Mouse (Mus musculus) liver, adult (tissue): Measurements from ENCODE around the gene Pitpnm2.

Experiments used
- GATA4 ChIP-seq: IDR thresholded peaks from 2 replicates; pipeline ENCODE4 v1.6.1; 2014; ENCODE audit warnings: mild to moderate bottlenecking, low read length; ENCODE audit not compliant: insufficient replicate concordance

Pitpnm2 gene

DNA sequence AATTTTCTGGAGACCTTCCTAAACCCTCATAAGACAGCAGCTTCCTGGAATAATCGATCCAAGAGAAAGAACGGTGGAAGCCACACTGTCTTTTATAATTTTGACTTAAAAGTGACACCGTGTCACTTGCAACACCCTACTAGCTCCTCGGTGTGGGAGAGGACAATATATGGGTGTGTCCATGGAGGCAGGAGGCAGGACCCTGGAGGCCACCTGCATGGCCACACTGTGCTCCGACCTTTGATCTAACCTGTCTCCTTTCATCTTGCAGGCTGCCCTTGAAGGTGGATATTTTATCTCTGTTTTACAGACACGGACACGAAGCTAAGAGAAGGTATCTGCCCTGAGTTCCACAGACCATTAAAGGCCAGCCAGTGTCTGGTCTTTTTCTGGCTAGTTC, 51.1 kb downstream of the Pitpnm2 start:
- no peak for TF ChIP-seq GATA4

DNA sequence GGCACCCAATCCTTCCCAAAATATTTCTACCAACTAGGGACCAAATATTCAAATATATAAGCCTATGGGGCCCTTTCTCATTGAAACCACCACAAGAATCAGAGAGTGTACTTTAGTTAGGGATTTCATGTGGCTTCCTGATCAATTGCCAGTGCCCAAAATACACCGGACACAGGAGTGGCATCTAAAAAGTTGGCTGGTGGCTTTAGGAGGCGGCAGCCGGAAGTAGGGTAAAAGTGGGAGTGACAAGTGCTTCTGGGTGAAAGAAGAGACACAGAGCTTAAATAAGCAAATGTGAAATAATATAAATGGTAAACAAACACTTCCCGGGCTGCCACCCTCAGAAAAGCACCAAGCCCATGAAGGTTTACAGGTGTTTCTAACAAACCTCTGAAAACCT, 53.5 kb downstream of the Pitpnm2 start:
- TF ChIP-seq GATA4: no peak

DNA sequence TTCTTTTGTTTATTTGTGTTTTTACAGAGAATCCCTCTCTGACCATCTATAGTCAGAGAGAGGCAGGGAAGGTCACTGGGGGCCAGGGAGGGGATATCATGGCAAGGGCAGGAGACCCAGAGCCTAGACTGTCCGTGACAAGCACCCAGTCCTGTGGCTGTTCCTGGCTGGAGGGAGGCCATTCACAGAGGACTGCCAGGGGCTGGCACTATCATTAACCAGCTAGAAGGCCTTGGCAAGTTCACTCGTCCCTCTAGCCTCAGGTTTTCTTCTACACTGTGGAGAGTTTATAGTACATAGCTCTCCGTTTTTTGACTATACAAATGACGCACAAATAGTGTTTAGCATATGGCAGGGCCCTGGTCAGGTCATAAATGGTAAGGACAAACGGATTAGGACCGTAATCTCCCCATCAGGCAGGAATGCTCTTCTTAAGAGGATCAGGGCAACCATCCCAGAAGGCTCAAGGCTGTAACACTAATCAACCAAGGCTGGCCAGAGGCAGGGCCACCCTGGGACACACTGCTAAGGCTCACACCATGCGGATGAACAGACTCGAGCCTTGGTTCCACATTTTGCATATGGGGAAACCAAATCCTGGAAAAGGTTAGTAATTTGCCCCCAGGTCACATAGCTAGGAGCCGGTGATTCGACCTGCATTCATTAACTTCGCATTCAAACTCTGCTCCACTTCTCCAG, 55.0 kb downstream of the Pitpnm2 start:
- no peak for TF ChIP-seq GATA4

DNA sequence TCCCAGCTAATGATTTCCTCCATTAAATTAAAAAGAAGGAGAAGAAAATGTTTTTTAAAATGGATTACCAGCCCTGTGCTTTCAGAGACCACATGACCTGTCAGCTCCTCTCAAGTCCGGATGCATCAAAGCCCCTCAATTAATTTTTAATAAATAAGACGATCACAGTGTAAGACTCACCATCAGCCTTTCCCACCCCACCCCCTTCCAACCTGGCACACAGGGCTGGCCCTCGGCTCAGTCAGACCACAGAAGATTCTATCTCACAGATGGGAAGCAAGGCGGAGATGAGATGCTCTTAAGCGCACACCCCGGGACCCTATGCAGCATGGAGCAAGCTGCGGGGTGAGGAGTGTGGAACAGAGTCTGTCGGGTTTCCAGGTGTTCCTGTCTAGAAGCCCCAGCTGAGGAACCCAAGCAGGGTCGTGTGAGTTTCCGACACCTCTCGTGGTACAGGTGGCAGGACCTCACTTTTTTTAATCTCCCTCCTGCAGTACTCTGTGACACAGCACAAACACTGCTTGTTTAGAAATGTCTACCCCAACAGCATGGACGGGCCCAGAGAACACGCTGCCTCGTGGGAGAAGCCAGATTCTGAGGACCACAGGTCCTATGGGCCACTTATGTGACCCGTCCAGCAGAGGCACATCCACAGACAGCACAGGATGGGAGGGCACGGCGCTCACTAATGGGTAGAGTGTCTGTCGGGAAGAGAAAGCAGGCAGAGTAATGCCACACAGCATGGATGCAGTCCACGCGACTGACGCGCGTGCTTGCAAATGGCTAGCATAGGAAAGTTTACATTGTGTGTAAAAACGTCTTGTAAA, 56.1 kb downstream of the Pitpnm2 start:
- no peak for TF ChIP-seq GATA4

DNA sequence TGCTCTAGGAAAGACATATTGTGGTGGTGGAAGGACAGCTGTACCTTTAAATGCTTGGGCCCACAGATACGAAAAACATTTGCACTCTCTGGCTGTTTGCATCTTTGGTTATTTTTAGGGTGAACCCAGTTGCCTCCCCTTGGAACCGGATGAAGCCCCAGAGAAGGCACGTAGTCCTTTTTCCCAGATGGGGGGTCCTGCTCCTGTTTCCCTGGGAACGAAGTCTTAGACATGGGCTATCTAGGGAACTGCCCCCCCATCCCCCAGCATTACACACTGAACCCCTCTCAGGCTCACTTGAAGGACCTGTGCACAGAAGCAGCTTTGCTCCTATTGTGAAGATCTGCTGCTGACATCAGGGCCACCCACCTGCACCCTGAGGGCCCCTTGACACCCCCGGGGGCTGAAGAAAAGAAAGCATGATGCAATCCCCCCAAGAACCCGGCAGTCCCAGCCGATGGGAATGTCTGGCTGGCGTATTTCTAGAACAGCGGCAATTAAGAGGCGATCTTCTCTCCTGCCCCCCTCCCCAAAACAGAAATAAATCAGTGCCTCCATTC, 56.8 kb downstream of the Pitpnm2 start:
- no peak for TF ChIP-seq GATA4

DNA sequence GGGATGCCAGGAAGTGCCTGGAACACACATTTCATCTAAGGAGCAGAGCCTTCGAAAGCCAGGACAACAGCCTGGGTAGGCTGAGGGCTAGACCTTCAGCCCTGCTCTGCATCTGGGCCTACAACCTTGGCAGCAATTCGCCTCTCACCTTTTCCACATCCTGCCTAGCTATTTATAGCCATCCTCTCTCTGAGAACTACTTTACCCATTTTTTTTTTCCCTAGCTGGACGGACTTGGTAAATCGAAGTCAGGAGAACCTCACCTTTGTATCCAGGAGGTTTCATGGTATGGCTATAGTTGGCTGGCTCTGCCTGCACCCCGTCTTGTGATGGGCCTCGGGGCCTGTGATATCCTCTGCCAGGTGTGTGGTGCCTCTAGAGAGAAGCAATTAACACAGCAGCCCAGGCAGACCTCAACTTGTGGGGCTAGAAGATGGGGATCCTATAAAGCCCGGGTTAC, 57.3 kb downstream of the Pitpnm2 start:
- TF ChIP-seq GATA4: no peak

DNA sequence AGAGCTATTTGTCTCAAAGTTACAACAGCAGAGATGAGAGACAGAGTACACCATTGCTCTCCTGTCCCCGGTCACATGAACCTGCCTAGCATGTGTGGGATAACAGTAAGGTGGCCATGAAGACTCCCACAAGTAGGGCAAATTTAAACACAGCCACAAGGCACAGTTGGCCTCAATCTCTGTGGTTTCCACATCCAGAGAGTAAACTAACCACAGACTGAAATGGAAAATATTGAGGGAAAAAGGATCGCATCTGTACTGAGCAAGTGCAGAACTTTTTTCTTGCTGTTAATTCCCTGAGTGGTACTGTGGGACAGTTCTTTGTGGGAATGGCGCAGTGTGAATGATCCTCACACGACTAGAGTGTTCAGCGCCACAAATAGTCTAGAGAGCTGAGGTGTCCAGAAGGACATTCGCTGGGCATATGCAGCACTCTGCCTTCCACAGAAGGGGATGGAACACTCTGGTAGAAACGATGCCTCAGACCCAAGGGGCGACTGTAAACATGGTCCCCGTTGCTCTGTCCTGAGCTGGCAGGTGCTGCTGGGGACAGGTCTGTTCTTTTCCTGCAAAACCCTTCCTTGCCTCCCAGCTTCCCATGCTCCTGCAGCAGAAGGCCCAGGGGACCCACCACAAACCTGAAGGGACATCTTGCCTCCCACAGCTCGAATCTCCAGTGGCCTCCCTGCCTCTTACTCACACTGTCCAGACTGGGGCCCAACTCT, 59.3 kb downstream of the Pitpnm2 start:
- TF ChIP-seq GATA4: no peak

DNA sequence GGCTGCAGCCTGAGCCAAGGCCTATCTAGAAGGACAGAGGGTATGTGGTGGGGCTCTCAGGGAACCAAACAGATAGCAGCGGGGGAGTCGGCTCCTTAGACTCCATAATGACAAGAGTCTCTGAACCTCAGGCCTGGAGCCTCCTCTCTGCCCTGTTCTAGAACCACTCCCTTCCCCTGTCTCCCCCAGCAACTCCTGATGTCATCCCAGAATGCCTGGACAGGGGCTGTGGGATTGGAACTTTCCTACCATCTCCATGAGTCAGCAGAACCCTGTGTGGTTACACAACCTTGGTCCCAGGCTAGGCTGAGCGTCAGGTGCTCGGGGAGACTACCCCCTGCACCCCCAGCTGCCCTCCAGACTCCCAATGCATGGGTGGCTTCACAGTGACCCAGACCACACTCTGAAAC, 60.0 kb downstream of the Pitpnm2 start:
- no peak for TF ChIP-seq GATA4

DNA sequence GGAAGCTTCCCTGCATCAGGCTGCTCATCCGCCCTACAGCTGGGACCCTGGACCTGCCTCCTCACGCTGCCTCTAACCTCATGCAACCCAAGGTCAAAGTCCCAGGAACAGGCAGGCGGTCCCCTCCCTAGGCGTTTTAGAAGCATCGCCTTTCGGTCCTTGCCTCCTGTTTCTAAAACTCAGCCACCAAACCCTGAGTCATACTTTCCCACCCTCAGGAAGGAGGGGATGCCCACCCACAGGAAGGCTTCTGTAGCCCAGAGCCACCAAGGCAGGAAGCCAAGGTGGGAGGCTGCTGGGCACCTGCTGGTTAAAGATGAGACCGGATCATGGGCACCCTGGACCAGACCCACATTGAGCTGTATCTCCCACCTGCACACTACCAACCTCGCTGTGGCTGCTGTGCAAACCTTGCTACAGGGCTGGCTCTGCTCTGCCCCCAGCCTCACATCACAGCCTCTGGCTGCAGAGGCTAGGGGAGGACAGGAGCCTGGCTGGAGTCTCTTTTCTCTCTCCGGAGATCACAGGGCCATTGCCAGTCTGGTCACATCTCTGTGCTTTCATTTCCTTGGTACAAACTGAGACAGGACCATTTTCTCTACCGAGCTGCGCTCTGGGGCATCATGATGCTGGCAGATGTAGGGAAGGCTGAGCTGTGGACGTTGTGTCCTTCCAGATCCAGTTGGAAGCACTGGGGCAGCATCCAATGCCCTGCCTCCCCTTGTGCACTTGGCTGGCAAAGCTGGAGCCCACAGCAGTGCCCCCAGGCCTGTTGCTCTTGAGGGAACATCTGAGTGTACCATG, 61.9 kb downstream of the Pitpnm2 start:
- no peak for TF ChIP-seq GATA4

DNA sequence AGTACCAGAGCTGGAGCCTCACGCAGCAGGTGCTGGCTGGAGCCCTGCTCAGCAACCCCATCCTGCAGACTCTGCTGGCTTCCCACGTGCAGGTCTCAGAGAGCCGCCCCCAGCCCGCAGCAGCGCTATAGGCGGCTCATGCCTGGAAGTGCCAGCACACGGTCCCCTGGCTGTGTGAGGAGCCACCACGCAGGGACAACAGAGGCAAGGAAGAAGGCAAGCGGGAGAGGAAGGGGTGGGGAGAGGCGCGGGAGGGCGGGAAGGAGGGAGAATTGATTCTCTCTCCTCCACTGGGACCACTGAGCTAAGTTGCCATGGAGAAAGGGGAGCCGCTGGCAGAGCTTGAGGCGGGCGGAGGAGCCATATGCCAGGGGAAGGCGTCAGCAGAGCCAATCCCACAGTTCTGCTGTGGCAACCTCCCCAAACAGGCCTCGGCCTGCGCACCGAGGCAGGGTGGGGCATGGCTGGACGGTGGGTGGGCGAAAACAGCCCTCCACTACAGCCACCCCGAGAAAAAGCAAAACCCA, 62.5 kb downstream of the Pitpnm2 start:
- no peak for TF ChIP-seq GATA4

DNA sequence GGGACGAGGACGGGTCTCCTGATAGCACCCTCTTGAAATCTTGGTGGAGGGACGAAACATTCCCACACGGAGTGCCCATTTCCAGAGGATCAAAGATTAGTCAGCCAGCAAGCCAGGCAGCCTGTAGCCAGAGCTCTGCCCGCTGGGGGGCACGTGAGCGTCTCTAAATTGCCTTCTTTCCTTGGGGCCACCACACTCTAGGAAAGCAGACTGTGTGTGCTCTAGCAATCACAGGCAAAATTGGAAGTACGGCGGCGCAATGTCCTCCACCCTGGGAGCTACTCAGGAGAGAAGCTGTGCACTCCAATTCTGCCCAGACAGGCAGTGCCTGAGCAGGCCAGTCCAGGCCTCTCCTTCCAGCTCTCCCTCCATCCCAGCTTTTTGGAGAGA, 63.1 kb downstream of the Pitpnm2 start:
- no peak for TF ChIP-seq GATA4

DNA sequence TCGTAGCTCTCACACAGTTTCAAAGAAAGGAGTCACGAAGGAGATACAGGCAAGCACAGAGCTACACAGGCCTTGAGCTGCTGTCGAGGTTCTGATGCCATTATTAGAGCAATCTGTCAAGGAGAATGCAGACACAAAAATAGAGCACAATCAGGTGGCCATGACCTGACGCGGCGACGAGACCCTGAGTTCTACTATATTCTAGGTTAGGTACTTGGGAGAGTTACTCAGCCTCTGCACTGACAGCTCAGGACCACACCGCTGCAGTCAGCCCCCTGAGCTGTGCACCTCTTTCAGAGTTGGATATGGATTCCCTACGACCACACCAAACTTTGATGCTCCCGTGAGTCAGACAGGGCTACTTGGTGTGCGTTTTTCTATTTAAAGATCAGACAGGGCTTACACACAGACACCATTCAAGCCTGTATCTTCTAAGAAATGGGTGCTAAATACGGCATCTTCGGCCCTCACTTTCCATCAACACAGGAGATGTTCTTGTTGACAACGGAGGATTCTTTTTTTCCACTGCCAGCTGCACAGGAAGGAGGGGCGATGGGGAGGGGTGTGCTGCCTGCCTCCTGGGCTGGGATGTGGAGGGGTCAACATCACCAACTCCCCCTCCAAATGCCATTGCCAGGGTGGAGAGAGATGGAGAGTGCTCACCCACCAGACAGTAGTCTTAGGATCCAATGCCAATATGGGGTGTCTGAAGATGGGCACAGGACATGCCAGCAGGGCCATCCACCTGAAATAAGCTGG, 63.7 kb downstream of the Pitpnm2 start:
- no peak for TF ChIP-seq GATA4

DNA sequence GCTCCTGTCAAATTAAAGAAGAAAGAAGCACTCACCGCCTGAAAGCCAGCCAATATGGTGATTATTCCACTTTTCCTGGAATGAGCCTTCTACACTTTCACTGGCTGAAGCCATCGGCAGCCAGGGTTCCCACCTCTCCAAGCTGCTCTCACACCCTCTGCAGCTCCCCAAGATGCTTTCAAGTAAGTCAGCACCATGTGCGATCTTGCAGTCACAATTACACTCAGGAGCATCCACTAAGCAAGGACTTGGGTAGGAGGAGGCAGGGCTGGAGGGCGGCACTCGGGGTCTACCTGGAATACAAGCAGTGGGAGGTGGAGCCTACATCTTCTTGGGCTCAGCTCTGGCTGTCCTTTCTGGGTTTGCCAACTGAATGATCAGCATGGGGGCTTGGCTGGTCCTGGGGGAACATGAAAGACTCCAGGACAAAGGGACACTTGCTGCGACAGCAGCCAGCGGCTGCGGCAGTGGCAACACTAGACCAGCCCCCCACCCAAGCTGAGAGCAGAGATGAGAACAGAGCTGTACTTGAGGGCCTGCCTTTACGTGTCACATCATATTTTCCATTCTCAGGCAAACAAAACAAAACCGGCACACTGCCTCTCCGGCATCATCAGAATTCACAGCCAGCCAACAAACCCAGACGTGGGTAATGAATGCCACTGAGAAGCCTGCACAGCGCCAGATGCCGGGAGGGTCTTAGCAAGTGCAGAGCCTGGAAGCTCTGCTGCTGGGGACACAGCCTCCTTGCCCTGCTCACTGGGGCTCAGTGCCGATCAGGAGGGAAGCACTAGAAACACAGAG, 64.5 kb downstream of the Pitpnm2 start:
- TF ChIP-seq GATA4: no peak

DNA sequence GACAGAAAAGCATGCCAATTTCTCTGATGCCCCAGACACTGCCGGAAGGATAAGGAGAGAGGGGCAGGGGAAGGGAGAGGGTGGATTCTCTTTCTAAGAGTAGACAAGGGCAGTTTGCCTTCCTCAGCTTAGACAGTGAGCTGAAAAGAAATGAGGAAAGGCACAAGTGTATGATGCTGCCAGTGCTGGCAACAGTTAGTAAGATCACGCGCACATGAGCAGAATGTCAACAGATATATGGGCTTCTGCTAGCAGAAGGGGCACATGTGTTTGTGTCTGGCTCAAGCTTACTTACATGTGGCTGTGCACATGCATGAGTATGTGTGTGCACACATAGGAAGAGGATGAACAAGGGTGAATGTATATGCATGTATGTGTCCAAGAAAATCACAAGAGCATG, 65.4 kb downstream of the Pitpnm2 start:
- no peak for TF ChIP-seq GATA4
